Mouse (Mus musculus): ENCODE results near the gene Hoxa3. TPM values are rescaled to one million over a fixed set of nuclear protein-coding genes. Genes with fewer than 3 reads are reported as not detected.

Hoxa3 gene
- polyA plus RNA-seq (2012; rRNA removed) = not detected in 2 replicates

DNA sequence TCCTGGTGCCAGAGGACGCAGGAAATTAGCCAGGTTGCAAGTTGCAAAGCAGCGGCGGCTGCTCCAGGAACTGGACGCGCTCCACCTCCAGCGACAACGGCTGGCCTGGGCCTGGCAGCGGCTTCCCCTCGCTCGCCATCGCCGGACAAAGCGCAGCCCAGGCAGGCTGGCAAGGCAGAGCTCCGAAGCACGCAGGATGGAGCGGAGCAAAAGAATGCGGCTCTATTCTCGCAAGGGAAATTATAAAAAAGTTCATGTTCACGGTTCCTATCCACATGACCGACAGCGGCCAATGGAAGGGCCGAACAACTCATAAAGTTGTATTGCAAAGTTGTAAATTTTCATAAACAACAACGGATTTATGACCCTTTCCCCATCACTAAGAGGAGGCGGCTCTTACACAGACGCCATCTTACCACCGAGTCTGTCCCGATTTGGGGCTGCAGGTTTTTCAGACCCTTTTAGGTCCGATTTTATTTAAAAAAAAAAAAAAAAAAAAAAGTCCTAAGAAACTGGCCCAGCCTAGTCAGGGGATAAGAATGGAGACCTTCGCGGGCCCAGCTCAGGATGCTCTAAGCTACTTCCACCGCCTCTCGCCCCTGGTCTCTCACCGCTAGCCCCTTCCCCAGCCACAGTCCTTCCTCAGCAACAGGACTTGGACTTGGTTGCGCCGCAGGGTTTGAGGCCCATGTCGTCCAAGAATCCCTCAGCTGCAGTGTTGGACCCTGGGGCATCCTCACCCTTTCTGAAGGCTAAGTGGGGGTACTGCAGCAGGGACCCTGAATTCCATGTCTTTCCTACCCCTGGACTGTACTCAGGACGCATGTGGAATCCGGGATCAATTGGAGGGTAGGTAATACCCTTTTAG lies at the start of gene Hoxa3, which contains the start of gene Gm28308:
Gene Hoxa3 (minus strand): TSS at position 218 of the 868 bp plus-strand sequence.
Gene Gm28308 (minus strand): TSS at position 221 of the 868 bp plus-strand sequence.
- TF ChIP-seq POLR2A (IDR thresholded peaks at IDR 0.05; ENCODE audit: extremely low read depth, insufficient read depth, low read length) = no peak
- no peak for TF ChIP-seq CTCF (IDR thresholded peaks at IDR 0.05; ENCODE audit: extremely low read depth, insufficient read depth, low read length)

DNA sequence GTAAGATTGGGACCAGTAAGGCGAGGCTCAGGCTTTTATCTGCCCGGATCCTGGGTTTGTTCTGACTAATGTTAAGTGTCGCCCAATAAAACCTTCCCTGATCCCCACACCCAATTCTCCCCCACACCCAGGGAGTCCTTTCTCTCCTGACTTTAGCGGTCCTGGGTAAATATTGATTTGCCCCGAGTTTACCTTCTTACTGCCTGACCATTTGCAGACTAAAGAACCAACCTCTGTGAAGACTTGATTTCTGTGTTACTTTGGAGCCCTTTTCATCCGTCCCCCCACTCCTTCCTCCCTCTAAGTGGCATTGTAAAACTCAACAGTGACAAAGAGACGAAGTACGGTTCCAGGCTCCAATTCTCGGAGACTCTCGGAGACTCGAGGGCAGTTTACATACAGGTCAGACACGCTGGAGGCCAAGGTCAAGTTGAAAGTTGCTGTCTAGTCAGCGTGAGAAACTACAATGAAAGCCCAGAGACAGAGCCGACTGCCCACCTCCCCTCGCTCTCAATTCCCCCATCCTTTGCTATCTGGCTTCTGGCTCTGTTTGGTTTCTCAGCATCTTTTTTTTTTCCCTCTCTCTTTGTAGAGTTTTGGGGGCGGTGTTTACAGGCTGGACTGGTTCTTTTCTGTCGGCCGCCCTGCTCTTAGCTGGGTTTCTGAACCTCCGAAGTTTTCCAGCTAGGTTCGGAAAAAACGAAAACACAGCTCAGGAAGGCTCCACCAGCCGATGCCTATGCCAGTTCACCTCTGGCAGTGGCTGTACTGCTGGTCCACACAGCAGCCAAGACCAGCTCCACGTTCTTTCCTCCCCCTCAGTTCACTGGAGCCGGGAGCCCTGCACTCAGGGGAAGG lies 49.6 kb upstream of the Hoxa3 start:
- Histone ChIP-seq H3K4me1 (ENCODE audit: control insufficient read depth, insufficient read depth, low read length) (no peaks in the 10 kb centered on the region), H3K27ac (ENCODE audit: insufficient read depth, low read length) (no peak overlapping the region), H3K4me3 (ENCODE audit: insufficient read depth, low read length) (no peak overlapping the region)
- no peak for TF ChIP-seq POLR2A (IDR thresholded peaks at IDR 0.05; ENCODE audit: extremely low read depth, insufficient read depth, low read length)
- TF ChIP-seq CTCF (IDR thresholded peaks at IDR 0.05; ENCODE audit: extremely low read depth, insufficient read depth, low read length) = no peak

More for the DNA sequence above, at the start of gene Hoxa3, which contains the start of gene Gm28308:
- H3K4me1 ChIP-seq (ENCODE audit: control insufficient read depth, insufficient read depth, low read length) = no peaks in the 10 kb centered on the region
- no peak within 1 kb of the TSS for H3K27ac ChIP-seq (ENCODE audit: insufficient read depth, low read length)
- no peak within 1 kb of the TSS for H3K4me3 ChIP-seq (ENCODE audit: insufficient read depth, low read length)

DNA sequence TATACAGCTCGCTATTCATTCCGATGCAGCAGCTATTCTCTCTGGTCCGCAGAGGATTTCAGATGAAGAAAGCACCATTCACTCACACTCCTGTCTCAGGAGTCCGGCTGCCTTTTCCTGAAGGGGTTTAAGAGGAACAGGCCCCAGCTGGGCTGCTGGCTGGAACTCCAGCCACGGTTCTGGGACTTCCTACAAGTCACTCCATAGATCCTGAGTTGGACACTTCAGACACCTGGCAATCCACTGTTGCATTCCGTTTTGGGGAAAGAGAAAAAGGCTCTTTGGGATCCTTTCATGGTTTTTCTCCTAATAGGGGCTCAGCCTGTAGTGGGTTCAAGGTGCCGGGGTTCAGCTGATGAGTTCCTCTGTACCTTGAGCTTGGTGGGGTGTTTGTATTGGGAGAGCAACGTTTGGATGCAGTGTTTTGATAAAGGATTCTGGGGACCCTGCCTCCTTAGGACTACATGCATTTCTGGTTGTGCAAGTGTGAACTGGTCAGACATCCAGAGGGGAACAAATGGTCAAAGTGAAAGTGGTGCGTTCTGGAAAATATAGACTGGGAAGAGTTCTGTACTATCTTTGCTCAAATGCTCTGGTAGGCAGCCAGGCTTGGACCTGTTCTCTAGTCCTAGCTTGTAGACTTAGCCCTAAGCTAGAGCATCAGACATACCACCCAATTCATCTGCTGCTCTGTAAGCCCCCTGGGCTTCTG lies 48.8 kb upstream of the Hoxa3 start:
- Histone ChIP-seq H3K4me1 (ENCODE audit: control insufficient read depth, insufficient read depth, low read length) (no peaks in the 10 kb centered on the region), H3K27ac (ENCODE audit: insufficient read depth, low read length) (no peak overlapping the region), H3K4me3 (ENCODE audit: insufficient read depth, low read length) (no peak overlapping the region)
- TF ChIP-seq CTCF (IDR thresholded peaks at IDR 0.05; ENCODE audit: extremely low read depth, insufficient read depth, low read length) = no peak
- TF ChIP-seq POLR2A (IDR thresholded peaks at IDR 0.05; ENCODE audit: extremely low read depth, insufficient read depth, low read length) = no peak

DNA sequence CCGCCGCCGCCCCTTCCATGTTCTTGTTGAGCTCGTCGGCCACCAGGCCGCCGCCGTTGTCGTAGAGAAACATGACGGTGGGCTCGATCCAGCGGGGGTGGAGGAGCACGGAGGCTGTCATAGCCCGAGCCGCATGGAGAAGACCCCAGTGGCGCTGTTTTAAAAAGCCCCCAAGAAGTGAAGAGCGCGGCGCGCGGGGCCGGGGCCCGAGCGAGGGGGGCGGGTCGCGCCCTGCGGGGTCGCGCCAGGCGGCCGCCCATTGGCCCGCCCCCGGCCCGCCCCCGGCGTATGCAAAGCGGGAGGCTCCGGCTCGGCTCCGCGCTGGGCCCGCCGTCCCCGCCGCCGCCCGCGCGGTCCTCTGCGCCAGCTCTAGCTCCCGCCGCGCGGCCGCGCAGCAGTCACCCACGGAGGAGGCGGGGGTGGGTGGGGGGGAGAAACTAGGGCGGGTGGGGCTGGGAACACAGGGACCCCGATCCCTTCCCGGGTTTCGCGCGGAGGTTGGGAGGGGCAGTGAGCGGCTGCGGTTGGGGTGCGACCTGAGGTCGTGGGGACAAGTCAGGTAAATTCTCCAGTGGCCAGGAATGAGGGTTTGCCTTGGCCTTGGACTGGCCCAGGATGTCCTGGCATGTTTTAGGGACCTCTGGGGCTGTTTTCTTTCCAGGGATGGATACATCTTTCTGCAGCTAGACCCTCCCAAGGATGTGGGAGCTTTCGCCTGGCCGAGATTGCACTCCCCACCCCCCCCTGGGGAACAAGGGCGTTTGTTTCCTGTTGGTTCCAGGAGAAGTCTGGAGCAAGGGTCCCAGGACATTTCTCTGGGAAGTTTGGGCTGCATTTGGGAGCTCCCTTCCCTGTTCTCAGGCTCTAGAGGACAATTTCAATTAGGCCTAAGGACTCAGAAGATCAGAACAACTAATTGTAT lies 47.8 kb upstream of the Hoxa3 start, which contains the start of gene Hoxa13:
Gene Hoxa13 (minus strand): TSS at position 227 of the 922 bp plus-strand sequence.
- Histone ChIP-seq H3K4me3 (ENCODE audit: insufficient read depth, low read length) (no peak within 1 kb of the TSS), H3K4me1 (ENCODE audit: control insufficient read depth, insufficient read depth, low read length) (no peaks in the 10 kb centered on the region), H3K27ac (ENCODE audit: insufficient read depth, low read length) (no peak within 1 kb of the TSS)
- TF ChIP-seq CTCF (IDR thresholded peaks at IDR 0.05; ENCODE audit: extremely low read depth, insufficient read depth, low read length) (no peak), POLR2A (IDR thresholded peaks at IDR 0.05; ENCODE audit: extremely low read depth, insufficient read depth, low read length) (no peak)

DNA sequence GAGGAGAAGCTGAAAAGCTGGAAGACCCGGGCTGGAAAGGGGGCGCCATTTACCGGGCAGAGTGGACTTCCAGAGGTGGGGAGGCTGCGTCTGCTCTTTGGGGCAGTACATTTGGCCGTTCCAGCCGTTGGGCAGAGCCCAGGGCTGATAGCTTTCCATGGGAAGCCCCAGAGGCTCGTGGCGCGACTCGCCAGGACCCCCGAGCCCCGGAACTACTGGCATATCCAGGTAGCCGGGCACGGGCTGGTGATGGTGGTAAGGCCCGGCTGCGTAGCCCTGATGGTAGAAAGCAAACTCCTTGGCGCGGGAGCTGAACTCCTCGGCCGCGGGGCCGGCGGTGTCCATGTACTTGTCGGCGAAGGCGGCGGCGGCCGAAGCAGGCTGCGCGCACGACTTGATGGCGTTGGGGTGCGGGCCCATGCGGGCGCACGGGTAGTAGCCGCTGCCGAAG lies 46.7 kb upstream of the Hoxa3 start:
- TF ChIP-seq POLR2A (IDR thresholded peaks at IDR 0.05; ENCODE audit: extremely low read depth, insufficient read depth, low read length) (no peak), CTCF (IDR thresholded peaks at IDR 0.05; ENCODE audit: extremely low read depth, insufficient read depth, low read length) (no peak)
- Histone ChIP-seq H3K4me3 (ENCODE audit: insufficient read depth, low read length) (no peak overlapping the region), H3K4me1 (ENCODE audit: control insufficient read depth, insufficient read depth, low read length) (no peaks in the 10 kb centered on the region), H3K27ac (ENCODE audit: insufficient read depth, low read length) (no peak overlapping the region)

DNA sequence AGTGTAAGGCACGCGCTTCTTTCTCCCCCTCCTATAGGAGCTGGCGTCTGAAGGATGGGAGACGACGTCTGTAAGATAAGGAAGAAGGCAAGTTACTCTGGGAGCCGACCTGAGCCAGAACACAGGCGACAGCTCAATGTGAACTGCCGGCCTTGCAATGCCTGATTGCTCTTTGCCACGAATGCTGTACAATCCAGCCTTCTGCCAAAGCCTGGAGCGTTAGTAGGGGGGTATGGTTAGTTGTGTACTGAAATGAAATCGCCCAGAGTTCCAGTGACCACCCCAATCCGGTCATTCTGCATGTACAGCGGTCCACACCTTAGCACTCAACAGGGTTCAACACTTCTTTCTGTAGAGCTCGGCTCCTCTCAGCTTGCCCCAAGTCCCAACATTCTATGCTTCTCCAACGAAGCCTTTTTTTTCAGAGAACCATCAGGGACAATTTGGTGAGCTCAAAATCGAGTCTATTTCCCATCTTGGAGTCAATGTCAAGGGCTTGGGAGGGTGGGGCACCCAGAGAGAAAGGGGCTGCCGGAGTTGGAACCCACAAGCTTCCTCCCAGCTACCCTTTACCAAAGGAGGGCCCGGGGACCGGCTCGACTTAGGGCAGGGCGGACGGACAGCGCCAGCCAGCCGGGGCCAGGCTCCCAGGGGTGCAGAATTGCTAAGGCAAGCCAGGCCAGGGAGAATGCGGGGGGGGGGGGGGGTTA lies 46.1 kb upstream of the Hoxa3 start:
- Histone ChIP-seq H3K4me3 (ENCODE audit: insufficient read depth, low read length) (no peak overlapping the region), H3K27ac (ENCODE audit: insufficient read depth, low read length) (no peak overlapping the region), H3K4me1 (ENCODE audit: control insufficient read depth, insufficient read depth, low read length) (no peaks in the 10 kb centered on the region)
- TF ChIP-seq CTCF (IDR thresholded peaks at IDR 0.05; ENCODE audit: extremely low read depth, insufficient read depth, low read length) (no peak), POLR2A (IDR thresholded peaks at IDR 0.05; ENCODE audit: extremely low read depth, insufficient read depth, low read length) (no peak)

DNA sequence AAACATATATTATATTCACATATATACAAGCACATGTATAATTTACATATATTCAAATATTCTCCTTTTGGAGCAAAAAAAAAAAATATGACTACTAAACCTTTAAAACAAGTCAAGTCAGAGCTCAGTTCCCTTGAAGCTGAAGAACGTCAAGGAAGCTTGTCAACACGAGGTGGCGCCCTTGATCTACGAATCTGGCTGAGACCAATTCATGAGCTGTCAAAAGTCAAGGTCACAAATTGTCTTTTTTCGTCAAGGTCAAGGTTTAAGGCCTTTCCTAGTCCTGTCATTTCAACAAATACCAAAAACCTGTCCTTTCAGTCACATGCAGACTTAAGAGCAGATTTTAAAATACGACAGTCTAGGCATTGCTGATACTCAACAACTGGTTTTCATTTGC lies 43.8 kb upstream of the Hoxa3 start:
- Histone ChIP-seq H3K4me1 (ENCODE audit: control insufficient read depth, insufficient read depth, low read length) (no peaks in the 10 kb centered on the region), H3K27ac (ENCODE audit: insufficient read depth, low read length) (no peak overlapping the region), H3K4me3 (ENCODE audit: insufficient read depth, low read length) (no peak overlapping the region)
- TF ChIP-seq CTCF (IDR thresholded peaks at IDR 0.05; ENCODE audit: extremely low read depth, insufficient read depth, low read length) = peak; percentile 78
- TF ChIP-seq POLR2A (IDR thresholded peaks at IDR 0.05; ENCODE audit: extremely low read depth, insufficient read depth, low read length) = no peak
